Mouse (Mus musculus) cortical plate, adult 2 months (tissue): ENCODE measurements at regions not wholly inside any gene's neighbourhood (a gene's known extent, or its start where the extent isn't known, plus 50 kb on each side); places are given as distances from the start of the nearest gene placed in this dataset.

Experiments
- CTCF ChIP-seq: fragments of 200-500 bp; IDR thresholded peaks from 2 replicates; pipeline ENCODE4 v1.5.1; 2011; ENCODE audit warnings: mild to moderate bottlenecking, control low read depth, low read length; ENCODE audit not compliant: insufficient read depth; ENCODE audit errors: extremely low read depth
- POLR2A ChIP-seq: fragments of 200-500 bp; IDR thresholded peaks from 2 replicates; pipeline ENCODE4 v1.6.1; 2011; ENCODE audit warnings: mild to moderate bottlenecking, low read length, control low read depth; ENCODE audit not compliant: insufficient read depth; ENCODE audit errors: extremely low read depth

DNA sequence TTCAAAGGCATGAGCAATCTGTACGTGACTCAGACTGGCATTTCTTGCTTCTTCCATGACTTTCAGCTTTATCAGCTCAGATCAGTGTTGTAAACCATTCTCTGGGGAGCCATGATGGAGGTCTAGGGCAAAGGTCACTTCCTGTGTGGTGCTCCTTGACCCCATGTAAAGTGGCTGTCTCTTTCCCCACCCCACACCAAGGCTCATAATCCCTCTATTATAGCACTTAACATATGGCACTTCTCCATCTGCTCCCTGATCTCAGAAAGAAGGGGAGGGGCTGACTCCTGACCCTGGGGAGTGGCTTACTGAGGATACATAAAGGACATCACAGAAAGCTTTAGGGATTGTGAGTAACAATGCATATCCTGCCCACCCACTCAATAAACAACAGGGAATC, 623.1 kb downstream of the Efnb2 start:
- TF ChIP-seq POLR2A (no peak), CTCF (no peak)
